Mouse (Mus musculus) G1E (cell line): ENCODE measurements around the gene Rnf166. TPM values are rescaled to one million over a fixed set of nuclear protein-coding genes. Genes with fewer than 3 reads are reported as not detected.

ENCODE experiments used
- ATAC-seq: 2 replicates; pipeline ENCODE4 v1.8.0; 2016; ENCODE audit warnings: mild to moderate bottlenecking; ENCODE audit not compliant: insufficient number of reproducible peaks, poor library complexity, low FRiP score, severe bottlenecking; ENCODE audit errors: extremely low read depth
- DNase-seq: peaks from one replicate; pipeline ENCODE4 v3.0.0; 2012; ENCODE audit warnings: low spot score
- H3K27me3 ChIP-seq: 2 replicates; pipeline ENCODE4 v1.6.1; 2012; ENCODE audit warnings: mild to moderate bottlenecking, low read length, inconsistent platforms; ENCODE audit not compliant: insufficient read depth
- H3K36me3 ChIP-seq: replicated peaks from 2 replicates; pipeline ENCODE3; 2012; ENCODE audit warnings: mild to moderate bottlenecking, inconsistent platforms
- H3K4me1 ChIP-seq: 2 replicates; pipeline ENCODE4 v1.6.1; 2012; ENCODE audit warnings: low read depth, low read length, inconsistent platforms, mixed read lengths; ENCODE audit not compliant: insufficient read depth
- H3K4me3 ChIP-seq: 2 replicates; pipeline ENCODE4 v1.5.1; 2012; ENCODE audit warnings: low read depth, mild to moderate bottlenecking, inconsistent platforms, low read length, moderate library complexity, mixed read lengths
- H3K9me3 ChIP-seq: replicated peaks from 2 replicates; pipeline ENCODE4 v1.6.1; 2012; ENCODE audit warnings: inconsistent platforms
- CTCF ChIP-seq: IDR thresholded peaks from 2 replicates; pipeline ENCODE4 v1.5.1; 2012; ENCODE audit warnings: low read depth, low read length, inconsistent platforms, mixed read lengths
- GATA1 ChIP-seq: IDR thresholded peaks from 2 replicates; pipeline ENCODE4 v1.6.1; 2012; ENCODE audit warnings: borderline replicate concordance, low read length, inconsistent platforms, mixed read lengths
- GATA2 ChIP-seq: IDR thresholded peaks from 2 replicates; pipeline ENCODE4 v1.6.1; 2012; ENCODE audit warnings: low read depth, low read length, inconsistent platforms, borderline replicate concordance
- POLR2AphosphoS5 ChIP-seq: IDR thresholded peaks from 2 replicates; pipeline ENCODE4 v1.6.1; 2012; ENCODE audit warnings: low read depth, low read length, inconsistent platforms; ENCODE audit not compliant: insufficient replicate concordance
- TAL1 ChIP-seq: conservative IDR thresholded peaks from 2 replicates; pipeline ENCODE4 v1.6.1; 2012; ENCODE audit warnings: low read depth, low read length, inconsistent platforms, mixed read lengths
- polyA plus RNA-seq: library from polyadenylated mRNA; stranded (reverse); fragments of >175 nt; gene quantifications from 2 replicates; pipeline ENCODE4 v1.2.3, GENCODE M21; 2012
- total RNA-seq, 2 experiments: library from RNA; stranded (forward) in 1 of 2; stranded (reverse) in 1 of 2; fragments of 200-1000 nt in 1 of 2; fragments of >200 nt in 1 of 2; fragmentation: Nextera tagmentation in 1 of 2; gene quantifications; 2 replicates each; pipeline ENCODE4 v1.2.3; 2014 to 2017

Rnf166 gene
- total and polyA plus RNA-seq, 3 experiments = 18.6 to 33.3 (median 28.0) TPM

DNA sequence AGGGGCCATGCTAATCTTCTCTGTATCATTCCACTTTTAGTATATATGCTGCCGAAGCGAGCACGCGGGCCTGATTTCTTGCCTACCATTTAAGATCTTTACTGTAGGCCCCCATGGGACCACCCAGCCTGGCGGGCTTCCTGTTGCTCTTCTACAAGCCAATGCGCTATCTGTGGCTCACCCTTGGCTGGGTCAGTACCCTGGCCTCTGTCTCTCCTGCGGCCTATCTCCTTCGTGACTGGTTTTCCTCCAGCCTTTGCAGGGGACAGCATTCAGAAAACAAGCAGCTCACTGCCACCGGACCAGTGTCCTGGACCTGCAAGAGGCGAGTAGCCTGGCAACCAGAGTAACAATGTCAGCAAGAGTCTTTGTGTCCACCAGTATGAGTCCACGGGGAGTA lies 44.7 kb upstream of the Rnf166 start:
- no peak for DNase-seq
- ATAC-seq = no peak
- TF ChIP-seq GATA1 (no peak), TAL1 (no peak), CTCF (no peak), POLR2AphosphoS5 (no peak), GATA2 (no peak)
- Histone ChIP-seq H3K27me3 (no peaks in the 10 kb centered on the region), H3K4me1 (peaks cover 87% of the 10 kb centered on the region), H3K9me3 (no peaks in the 10 kb centered on the region), H3K4me3 (no peak overlapping the region; the same call in 1 of the 2 replicates), H3K36me3 (peaks cover 89% of the 10 kb centered on the region)

DNA sequence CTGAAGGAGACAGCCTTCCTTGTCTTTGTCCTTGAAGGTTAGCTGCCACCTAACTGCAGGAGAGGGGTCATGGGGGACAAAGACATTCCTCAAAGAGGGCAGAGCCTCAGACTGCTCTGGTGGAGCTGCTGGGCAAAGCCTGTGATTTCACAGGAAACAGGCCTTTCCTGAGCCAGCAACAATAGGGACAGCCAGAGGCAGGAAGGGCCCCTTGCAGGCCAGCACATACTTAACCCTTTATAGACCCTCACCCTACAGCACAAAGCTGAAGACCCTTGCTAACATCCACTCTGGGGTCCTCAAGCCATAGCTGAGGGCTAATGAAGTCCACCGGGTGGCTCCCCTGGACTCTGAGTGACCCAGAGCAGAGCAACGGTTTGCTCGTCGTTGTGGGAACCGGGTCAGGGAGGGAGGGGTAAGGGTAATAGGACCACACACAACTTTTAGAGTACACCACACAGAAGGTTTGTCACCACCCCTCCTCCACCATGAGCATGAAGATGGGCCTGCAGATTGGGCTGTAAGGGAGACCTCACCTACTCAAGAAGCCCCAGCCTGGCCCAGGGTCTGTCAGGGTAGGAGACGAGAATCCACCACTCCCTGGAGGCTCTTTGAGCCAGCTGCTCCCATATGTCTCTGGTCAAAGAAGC lies 41.8 kb upstream of the Rnf166 start:
- ATAC-seq (no peak), DNase-seq (no peak)
- no peak for TF ChIP-seq GATA1
- no peak for TF ChIP-seq TAL1
- no peak for TF ChIP-seq GATA2
- no peak for TF ChIP-seq POLR2AphosphoS5
- no peak for TF ChIP-seq CTCF
- no peak overlapping the region for H3K4me3 ChIP-seq
- peaks cover 89% of the 10 kb centered on the region for H3K36me3 ChIP-seq
- H3K4me1 ChIP-seq = peaks cover 84% of the 10 kb centered on the region
- no peaks in the 10 kb centered on the region for H3K27me3 ChIP-seq
- H3K9me3 ChIP-seq = no peaks in the 10 kb centered on the region

DNA sequence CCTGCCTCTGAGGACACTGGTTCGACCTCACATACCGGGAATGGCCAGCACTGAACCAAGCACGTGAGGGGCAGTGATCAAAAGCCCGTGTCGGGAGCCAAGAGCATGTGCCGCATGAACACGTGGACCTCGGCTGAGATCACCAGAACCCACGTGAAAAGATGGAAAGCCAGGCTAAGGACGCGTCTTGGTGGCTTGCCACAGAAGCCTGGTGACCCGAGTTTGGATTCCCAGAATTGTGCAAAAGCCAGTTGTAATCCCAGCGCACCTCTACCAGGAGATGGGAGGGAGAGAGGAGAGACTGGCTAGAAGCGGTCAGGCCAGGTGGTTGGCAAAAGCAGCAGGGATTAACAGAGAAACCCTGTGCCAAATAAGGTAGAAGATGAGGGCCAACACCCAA lies 39.8 kb upstream of the Rnf166 start:
- no peaks in the 10 kb centered on the region for H3K9me3 ChIP-seq
- peaks cover 92% of the 10 kb centered on the region for H3K4me1 ChIP-seq
- no peak overlapping the region for H3K4me3 ChIP-seq
- H3K36me3 ChIP-seq = peaks cover 96% of the 10 kb centered on the region
- DNase-seq (no peak), ATAC-seq (no peak)
- TF ChIP-seq POLR2AphosphoS5 (no peak), CTCF (no peak), GATA2 (no peak), TAL1 (no peak), GATA1 (no peak)
- no peaks in the 10 kb centered on the region for H3K27me3 ChIP-seq

DNA sequence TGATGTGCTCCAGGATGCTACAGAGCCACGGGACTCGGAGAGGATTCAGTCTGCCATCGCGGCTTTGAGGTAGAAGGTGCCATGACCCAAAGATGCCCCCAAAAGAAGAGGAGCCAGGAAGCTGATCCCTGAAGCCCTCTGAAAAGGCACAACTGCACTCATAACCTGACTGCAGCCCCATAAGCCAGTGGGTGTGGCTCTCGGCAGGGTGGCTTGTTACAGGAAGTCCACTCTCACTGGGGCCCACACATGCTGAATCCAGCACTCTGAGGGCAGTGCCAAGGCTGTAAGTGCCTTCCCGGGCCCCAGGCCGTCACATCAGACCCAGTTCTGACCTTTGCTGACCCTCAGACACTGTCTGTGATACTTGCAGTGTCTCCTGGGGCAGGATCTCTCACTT lies 36.5 kb upstream of the Rnf166 start:
- Histone ChIP-seq H3K4me3 (no peak overlapping the region), H3K4me1 (peaks cover 81% of the 10 kb centered on the region), H3K27me3 (no peaks in the 10 kb centered on the region), H3K9me3 (no peaks in the 10 kb centered on the region), H3K36me3 (peaks cover 99% of the 10 kb centered on the region)
- DNase-seq = no peak
- no peak for ATAC-seq
- TF ChIP-seq CTCF (no peak), POLR2AphosphoS5 (no peak), TAL1 (no peak), GATA2 (no peak), GATA1 (no peak)

DNA sequence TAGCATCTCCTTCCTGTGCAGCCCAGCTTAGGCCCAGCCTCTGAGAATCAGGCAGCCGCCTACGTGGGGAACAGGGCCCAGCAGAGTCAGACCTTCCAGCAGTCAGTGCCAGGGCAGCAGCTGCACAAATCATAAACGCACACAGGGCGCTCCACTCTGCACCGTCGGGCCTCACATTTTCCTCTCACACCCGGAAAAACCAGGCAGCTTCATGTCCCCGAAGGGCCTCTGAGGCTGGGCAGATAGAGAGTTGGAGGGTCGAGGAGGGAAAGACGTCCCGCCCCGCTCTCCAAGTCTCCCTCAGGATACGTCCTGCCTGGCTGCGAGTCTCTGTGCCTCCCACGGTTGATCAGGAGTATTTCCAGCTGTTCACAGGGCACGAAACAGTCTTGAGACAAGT lies 35.7 kb upstream of the Rnf166 start:
- DNase-seq (no peak), ATAC-seq (no peak)
- Histone ChIP-seq H3K9me3 (no peaks in the 10 kb centered on the region), H3K4me1 (peaks cover 74% of the 10 kb centered on the region), H3K36me3 (peaks cover 98% of the 10 kb centered on the region), H3K27me3 (no peaks in the 10 kb centered on the region), H3K4me3 (no peak overlapping the region)
- TF ChIP-seq TAL1 = no peak
- no peak for TF ChIP-seq POLR2AphosphoS5
- no peak for TF ChIP-seq GATA2
- TF ChIP-seq GATA1 = no peak
- no peak for TF ChIP-seq CTCF

DNA sequence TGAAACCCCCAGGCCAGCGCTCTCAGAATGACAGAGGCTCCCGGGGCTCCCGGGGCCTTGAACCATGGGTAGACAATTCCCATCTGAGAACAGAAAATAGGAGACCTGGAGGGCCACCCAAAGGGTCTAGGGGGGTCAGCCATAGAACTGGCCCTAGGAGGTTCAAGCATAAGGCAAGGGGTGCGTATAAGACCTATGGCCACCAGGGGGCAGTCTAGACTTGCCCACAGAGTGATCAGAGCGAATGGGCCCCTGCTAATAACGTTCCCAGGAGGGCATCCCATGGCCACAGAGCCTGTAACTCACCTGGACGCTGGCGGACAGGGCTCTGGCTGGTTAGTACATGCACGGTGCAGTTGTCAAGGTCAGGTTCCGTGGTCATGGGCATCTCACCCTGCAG lies 25.0 kb upstream of the Rnf166 start:
- H3K27me3 ChIP-seq = no peaks in the 10 kb centered on the region; the same call in 1 of the 2 replicates
- H3K9me3 ChIP-seq = no peaks in the 10 kb centered on the region
- ATAC-seq (peak; percentile 54; the same call in 1 of the 2 replicates), DNase-seq (peak; percentile 77)
- peaks cover 43% of the 10 kb centered on the region for H3K4me1 ChIP-seq
- peaks cover 93% of the 10 kb centered on the region for H3K36me3 ChIP-seq
- H3K4me3 ChIP-seq = no peak overlapping the region
- TF ChIP-seq GATA2 = no peak
- peak; percentile 92 for TF ChIP-seq CTCF
- TF ChIP-seq TAL1 = no peak
- no peak for TF ChIP-seq GATA1
